Mouse (Mus musculus) CD4-positive, CD25-positive, alpha-beta regulatory T cell, adult 4 months (primary cell): Measurements from ENCODE around the gene Tc2n. TPM values are rescaled to one million over a fixed set of nuclear protein-coding genes. Genes with fewer than 3 reads are reported as not detected.
A peak's percentile ranks its signal among the peaks of the same experiment; 100 is the strongest.
"Not testable (repeated sequence)": the region's sequence is repeated elsewhere in the genome, so short reads cannot be mapped to it uniquely, and the experiment has no call there.

Experiments used
- ATAC-seq: one replicate; pipeline ENCODE4 v1.8.0; 2017
- polyA plus RNA-seq, 2 experiments: library from polyadenylated mRNA; unstranded; fragments of 100-300 nt; shearing (Covaris generic); gene quantifications; one replicate each; pipeline ENCODE4 v1.2.1; 2017

Gene Tc2n
- polyA plus RNA-seq = under 1 TPM in 1 of 2 experiments, not detected in 1; 0.09 TPM

DNA sequence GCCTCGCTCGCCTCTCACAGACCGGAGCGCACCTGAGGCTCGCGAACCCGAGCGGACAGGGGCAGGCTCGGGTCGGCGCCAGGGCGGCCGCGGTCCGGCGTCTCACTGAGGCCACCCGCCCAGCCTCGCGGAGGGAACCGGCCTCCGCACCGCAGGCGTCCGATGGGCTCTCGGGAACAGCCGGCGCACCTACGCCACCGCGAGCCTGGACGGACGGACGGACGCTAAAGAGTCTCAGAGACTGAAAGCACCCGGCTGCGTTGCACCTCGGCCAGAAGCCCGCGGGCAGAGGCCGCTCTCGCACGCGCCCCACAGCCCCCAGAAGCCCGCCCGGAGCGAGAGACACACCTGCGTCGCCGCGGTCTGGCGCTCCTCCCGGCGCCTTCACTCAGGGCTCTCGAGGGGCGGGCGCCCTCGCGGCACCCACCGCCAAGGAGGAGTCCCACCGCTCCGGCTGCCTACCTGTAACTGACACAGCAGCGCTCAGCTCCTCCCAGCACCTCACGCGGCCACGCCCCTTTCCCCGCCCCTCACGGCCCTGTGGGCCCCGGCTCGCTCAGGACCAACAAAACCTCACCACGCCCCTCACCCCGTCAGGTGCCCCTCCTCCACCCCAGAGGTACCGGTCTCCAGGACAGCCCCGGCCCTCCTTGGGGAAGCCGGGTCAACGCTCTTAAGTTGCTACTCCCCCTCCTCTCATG, at the start of gene Tc2n:
Gene Tc2n, minus strand, starts transcription at position 470 of the 701 bp plus-strand sequence.
- ATAC-seq = peak; percentile 96

- no peak for ATAC-seq
These were observed 49.2 kb upstream of the Tc2n start for GRCm38 (mm10) chr12:101767306-101768053.

- no peak for ATAC-seq
These were observed 48.0 kb upstream of the Tc2n start for GRCm38 (mm10) chr12:101766228-101766852.

- ATAC-seq = no peak
These were observed 46.5 kb upstream of the Tc2n start for GRCm38 (mm10) chr12:101764870-101765269.

GRCm38 (mm10) chr12:101763065-101763464, 44.7 kb upstream of the Tc2n start:
- no peak for ATAC-seq

DNA sequence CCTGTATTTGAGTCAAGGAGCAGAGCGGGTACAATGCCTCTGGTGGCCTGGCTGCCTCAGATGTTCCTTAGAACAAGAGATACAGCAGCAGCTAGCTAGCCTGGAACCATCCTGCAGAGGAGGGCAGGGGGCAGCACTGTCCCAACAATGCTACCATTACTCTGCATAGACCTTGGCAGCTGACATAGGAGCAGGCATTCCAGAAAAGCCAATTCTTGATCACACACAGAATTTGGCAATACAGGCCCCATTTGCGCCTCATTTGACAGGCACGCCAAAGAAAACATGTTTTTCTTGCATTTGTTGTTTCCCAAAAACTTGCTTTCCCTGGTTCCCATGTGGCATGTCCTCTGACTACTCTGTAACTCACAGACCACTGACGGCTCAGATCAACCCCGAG, 43.7 kb upstream of the Tc2n start:
- ATAC-seq = no peak

DNA sequence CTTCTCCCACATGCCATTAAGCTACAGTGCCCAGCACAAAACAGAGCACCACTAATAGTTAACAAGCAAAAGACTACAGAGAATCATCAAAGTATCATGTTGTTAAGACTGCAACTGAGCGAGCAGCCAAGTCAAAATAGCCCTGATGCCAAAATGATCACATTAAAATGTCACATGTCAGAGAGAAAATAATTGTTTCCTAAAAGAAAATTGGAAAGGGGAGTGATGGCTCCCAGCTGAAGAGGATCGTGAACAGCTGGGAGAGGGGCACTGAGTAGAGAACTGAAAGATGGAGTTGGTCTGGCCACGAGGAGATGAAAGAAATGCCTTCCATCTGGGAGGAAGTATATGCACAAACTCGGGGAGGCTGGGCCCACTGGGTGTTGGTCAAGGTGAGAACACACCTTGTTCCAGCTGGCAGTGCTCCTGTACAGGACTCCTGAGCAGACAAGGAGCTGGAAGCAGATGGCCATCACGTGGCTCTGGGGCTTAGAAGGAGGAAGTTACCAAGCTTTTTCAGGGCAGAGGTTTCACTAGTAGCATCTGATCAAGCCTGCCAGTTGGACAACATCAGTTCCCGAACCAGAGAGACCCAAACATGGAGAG, 41.2 kb upstream of the Tc2n start:
- ATAC-seq = no peak

DNA sequence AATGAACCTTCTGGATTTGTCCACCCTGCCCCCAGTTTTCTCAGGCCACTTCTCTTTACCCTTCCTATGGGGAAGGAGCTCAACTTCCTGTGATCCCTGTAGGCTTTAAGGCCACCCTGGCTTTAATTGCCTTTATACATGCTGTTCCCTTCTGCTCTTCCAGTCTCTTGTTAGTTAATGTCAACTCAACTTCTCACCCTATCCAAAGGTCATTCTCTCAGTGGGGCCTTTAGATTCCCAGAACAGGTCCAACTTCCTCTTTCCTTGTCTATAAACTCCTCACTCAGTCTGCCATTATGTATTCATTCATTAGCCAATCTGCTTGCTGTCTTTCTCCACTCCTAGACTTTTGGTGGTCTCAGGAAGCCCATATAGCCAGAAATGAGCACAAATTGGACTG, 40.4 kb upstream of the Tc2n start:
- no peak for ATAC-seq

DNA sequence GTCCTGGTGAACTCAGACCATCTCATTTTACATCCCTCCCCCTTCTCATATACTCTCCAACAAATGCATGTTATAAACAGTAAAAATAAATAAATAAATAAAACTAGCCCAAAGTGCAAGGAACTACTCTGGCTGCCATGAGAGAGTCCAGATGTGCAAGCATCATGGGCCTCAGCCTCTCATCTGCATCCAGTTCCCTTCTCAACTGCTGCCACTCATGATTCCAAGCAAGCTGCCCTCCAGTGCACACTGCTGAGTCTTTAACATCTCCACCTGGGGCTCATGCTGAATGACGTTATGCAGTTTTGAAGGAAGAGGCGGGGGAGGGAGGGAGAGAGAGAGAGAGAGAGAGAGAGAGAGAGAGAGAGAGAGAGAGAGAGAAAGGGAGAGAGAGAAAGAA, 24.1 kb upstream of the Tc2n start:
- no peak for ATAC-seq

- ATAC-seq = no peak
These were observed 22.2 kb upstream of the Tc2n start for GRCm38 (mm10) chr12:101740486-101740885.

GRCm38 (mm10) chr12:101740045-101740444, 21.7 kb upstream of the Tc2n start:
- ATAC-seq = peak; percentile 60

- no peak for ATAC-seq
These were observed 430 bp upstream of the Tc2n start for GRCm38 (mm10) chr12:101718755-101719150.

- ATAC-seq = no peak
These were observed 19.1 kb downstream of the Tc2n start for GRCm38 (mm10) chr12:101699176-101699575.

DNA sequence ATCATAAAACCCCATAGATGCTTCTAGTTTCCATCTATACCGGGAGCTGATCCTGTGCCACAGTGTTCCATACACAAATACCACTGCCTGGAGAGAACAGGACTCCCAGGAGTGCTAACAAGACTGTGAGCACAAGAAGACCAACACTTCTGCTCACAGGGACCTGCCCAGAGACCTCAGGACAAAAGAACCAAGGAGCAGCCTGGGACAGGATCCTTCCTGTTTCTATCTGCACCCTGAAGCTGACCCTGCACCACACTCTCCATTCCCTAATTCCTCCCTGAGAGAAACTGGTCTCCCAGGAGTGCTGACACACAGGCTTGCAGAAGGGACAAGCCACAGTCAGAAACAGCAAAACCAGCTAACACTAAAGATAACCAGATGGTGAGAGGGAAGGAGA, 21.8 kb downstream of the Tc2n start:
- no peak for ATAC-seq

GRCm38 (mm10) chr12:101680538-101680937, 37.8 kb downstream of the Tc2n start:
- no peak for ATAC-seq

DNA sequence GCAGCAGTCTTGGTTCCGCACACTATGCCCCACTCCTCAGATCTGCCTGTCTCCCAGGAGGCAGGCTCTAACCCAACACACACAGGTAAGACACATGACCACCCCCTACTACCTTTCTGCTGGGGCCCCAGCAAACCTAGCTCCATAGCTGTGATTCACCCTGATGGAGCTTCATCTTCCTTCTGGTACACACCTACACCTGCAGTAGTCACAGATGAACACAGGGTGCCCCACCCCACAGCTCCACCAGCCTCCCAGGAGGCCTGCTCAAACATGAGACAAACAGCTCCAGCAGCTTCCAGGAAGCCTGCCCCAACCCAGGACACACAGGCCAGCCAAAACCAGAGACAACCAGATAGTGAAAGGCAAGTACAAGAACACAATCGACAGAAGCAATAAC, 50.8 kb downstream of the Tc2n start:
- no peak for ATAC-seq

GRCm38 (mm10) chr12:101633137-101633536, 85.2 kb downstream of the Tc2n start:
- no peak for ATAC-seq

- ATAC-seq = not testable (repeated sequence)
These were observed 111.7 kb downstream of the Tc2n start for GRCm38 (mm10) chr12:101606622-101607021.

Other genes with a start within 250 kb of the Tc2n start
- not detected for gene Fbln5, start 100.5 kb upstream of the Tc2n start, polyA plus RNA-seq
- 10 to 100 TPM; 66.1 to 85.4 TPM for gene Trip11, start 194.7 kb upstream of the Tc2n start, polyA plus RNA-seq
- 10 to 100 TPM; 17.7 to 18.8 TPM for gene Atxn3, start 239.7 kb upstream of the Tc2n start, polyA plus RNA-seq